Mouse (Mus musculus): ENCODE results near the gene Serinc5. TPM values are rescaled to one million over a fixed set of nuclear protein-coding genes. Genes with fewer than 3 reads are reported as not detected.
A peak's percentile ranks its signal among the peaks of the same experiment; 100 is the strongest.

The Serinc5 gene
- polyA plus RNA-seq, 1 experiment from 2014 or later, result 14.7 TPM

DNA sequence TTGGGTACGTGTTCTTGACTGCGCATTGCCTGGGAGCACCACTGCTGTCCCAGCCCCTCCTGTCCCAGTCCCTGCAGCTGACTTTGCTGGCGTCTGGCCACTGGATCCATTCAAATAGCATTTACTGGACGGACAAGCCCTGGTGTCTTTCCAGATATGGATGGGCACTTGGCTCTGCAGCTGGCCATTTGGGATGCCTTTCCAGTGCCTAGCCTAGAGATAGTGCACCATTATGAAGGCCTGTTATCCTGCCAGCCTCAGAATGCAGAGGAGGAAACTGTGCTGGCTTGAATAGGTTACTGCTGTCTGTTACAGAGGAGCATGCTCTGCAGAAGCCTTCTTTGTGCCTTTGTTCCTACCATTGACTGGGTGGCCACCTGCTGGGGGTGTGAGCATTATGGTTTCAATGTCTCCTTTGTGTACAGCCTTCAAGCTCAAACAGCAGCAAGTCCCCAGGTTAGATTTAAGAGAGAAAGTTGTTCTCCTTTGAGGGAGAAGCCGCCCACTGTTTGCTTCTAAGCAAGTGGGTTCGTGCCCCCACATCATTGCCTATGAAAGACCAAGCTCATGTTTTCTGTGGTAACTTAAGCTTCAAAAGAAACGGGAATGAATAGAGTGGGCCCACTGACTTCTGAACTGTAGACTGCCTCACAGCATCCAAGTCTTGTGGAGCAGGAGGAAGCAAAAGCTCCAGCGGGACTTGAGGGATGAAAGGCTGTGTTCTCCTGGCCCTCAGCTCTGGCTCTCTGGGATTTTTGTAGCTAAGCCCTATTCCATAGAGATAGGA is 92.5 kb downstream of the Serinc5 start:
- H3K9me3 ChIP-seq, result no peaks in the 10 kb centered on the region
- H3K27ac ChIP-seq, result 0 out of 2 replicates have a peak overlapping the region, but pooled peaks have one; percentile 10
- H3K36me3 ChIP-seq, result peaks cover 18% of the 10 kb centered on the region; the same call in 1 of the 2 replicates
- DNase-seq (ENCODE audit: low spot score), result peak; percentile 68
- peaks cover 9% of the 10 kb centered on the region for H3K4me1 ChIP-seq
- 77% methylated on average over 8 of the region's 8 CpGs for WGBS
- H3K4me3 ChIP-seq, result no peak overlapping the region
- no peaks in the 10 kb centered on the region for H3K27me3 ChIP-seq (ENCODE audit: insufficient read depth, poor library complexity, severe bottlenecking)

DNA sequence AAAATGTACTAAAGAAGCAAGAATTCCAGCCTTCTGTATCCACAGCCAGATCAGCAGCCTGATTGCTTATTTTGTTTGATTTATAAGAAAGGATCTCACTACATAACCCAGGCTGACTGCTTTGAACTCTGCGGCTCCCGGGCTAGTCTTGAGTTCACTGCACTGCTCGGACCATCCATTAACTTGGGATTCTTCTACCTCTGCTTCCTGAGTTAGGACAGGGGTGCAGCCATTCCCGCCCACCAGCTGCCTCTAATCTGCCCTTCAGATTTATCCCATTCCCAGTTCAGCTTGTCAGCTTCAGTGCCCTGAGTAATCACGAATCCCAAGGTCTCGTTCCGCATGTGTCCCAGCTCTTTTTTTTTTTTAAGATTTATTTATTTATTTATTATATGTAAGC is 93.3 kb downstream of the Serinc5 start:
- 84% methylated on average over 7 of the region's 7 CpGs for WGBS
- peaks cover 9% of the 10 kb centered on the region for H3K4me1 ChIP-seq
- no peak for DNase-seq (ENCODE audit: low spot score)
- no peak overlapping the region for H3K4me3 ChIP-seq
- peaks cover 23% of the 10 kb centered on the region; the same call in 1 of the 2 replicates for H3K36me3 ChIP-seq
- no peak overlapping the region for H3K27ac ChIP-seq
- H3K9me3 ChIP-seq, result no peaks in the 10 kb centered on the region
- H3K27me3 ChIP-seq (ENCODE audit: insufficient read depth, poor library complexity, severe bottlenecking), result no peaks in the 10 kb centered on the region

DNA sequence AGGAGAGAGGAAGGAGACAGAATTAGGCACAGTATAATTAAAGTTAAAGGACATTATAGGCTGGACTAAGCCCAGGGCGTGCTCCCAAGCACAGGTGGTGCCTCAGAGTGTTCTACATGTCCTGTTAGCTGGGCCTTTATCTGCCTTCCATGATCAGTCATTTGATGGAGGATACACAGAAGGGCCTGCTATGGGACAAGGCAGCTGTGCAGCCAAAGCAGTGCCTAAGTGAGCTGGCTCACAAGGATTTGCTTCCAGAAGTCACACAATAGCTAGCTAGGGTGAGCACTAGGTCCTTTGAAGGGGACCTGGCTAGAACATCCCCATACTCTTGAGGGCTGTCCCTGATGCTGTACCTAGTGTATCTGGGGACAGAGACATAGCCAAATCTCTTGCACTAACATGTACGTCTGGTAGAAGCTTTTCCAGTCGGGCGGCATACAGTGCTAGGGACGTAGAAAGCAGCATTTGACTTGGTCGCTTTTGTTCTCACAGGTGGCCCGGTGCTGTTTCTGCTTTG is 94.2 kb downstream of the Serinc5 start:
- DNase-seq (ENCODE audit: low spot score), result no peak
- H3K4me3 ChIP-seq, result no peak overlapping the region
- WGBS, result 91% methylated on average over 7 of the region's 7 CpGs
- no peaks in the 10 kb centered on the region for H3K27me3 ChIP-seq (ENCODE audit: insufficient read depth, poor library complexity, severe bottlenecking)
- H3K4me1 ChIP-seq, result peaks cover 9% of the 10 kb centered on the region
- no peak overlapping the region for H3K27ac ChIP-seq
- H3K9me3 ChIP-seq, result no peaks in the 10 kb centered on the region
- peaks cover 28% of the 10 kb centered on the region; the same call in 1 of the 2 replicates for H3K36me3 ChIP-seq

DNA sequence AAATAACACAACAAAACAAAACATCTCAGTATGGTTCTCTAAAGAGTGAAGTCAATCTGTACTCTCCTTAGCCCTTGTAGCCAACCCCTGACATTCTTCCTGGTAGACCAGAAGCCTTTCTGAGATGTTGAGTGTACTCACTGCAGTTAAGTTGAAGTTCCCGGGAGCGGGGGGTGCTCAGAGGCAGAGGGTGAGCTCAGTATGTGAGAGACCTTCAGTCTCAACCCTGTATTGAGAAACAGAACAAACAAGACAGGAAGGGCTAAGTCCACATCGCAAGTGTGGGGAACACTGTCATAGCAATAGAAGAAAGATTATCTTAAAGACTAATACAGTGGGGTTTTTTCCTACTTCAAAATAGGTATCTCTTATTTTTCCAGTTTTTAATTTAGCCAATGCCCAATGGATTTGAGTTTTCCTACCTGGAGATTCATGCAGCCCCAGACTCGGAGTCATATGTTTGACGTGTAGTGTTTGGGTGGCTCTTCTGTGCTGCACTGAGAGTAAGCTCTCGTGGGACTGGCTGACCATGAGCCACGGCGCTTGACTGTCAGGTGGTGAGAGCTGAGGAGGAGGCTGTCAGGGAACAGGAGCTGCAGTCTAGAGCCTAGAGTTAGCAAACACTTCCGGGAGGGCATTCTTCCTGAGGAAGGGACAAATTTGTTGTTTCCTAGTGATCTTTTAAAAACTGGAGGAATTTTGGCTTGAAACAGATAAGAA is 95.6 kb downstream of the Serinc5 start:
- H3K36me3 ChIP-seq, result peaks cover 28% of the 10 kb centered on the region; the same call in 1 of the 2 replicates
- peaks cover 9% of the 10 kb centered on the region for H3K4me1 ChIP-seq
- WGBS, result 78% methylated on average over 9 of the region's 9 CpGs
- no peak overlapping the region for H3K27ac ChIP-seq
- H3K4me3 ChIP-seq, result no peak overlapping the region
- peak; percentile 35 for DNase-seq (ENCODE audit: low spot score)
- H3K27me3 ChIP-seq (ENCODE audit: insufficient read depth, poor library complexity, severe bottlenecking), result no peaks in the 10 kb centered on the region
- H3K9me3 ChIP-seq, result no peaks in the 10 kb centered on the region

DNA sequence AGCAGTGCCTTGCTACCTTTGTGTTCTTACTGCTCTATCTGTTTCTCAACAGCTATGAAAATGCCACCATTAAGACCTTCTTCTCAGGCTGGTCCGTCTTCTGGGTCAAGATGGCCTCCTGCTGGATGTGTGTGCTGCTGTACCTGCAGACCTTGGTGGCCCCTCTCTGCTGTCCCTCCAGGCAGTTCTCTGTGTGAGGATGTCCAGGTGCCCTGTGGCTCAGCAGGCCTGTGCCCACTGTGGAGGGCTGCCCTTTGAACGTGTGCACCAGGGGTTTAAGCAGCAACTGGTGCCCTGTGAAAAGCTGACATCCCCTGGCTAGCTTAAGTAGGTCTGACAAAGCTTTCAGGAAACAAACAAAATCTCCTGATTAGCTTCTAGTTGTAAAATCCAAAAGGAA is 97.0 kb downstream of the Serinc5 start:
- H3K9me3 ChIP-seq, result no peaks in the 10 kb centered on the region
- peaks cover 3% of the 10 kb centered on the region; the same call in 1 of the 2 replicates for H3K4me1 ChIP-seq
- DNase-seq (ENCODE audit: low spot score), result peak; percentile 65
- H3K36me3 ChIP-seq, result peaks cover 28% of the 10 kb centered on the region; the same call in 1 of the 2 replicates
- H3K27me3 ChIP-seq (ENCODE audit: insufficient read depth, poor library complexity, severe bottlenecking), result no peaks in the 10 kb centered on the region
- no peak overlapping the region for H3K4me3 ChIP-seq
- 65% methylated on average over 2 of the region's 2 CpGs for WGBS
- H3K27ac ChIP-seq, result peak overlapping the region; percentile 38; the same call in 1 of the 2 replicates

DNA sequence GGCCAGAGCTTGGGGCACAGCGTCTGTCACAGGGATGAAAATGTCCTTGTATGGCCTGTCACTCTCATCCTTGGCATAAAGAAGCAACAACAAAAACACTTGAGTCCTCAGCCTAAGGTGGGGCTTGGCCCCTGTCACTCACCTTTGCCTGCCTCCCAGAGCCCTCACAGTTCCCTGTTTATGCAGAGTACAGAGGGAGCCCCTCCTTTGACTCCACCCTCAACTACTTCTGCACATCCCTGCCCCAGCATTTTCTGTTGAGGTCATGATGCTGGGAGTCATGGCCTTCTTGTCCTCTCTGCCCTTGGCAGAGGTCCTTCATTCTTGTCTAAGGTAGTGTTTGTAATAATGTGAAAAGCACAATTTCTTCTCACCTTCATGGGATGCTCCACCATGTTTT is 97.6 kb downstream of the Serinc5 start:
- 72% methylated on average over 1 of the region's 1 CpGs for whole genome bisulfite sequencing
- Histone ChIP-seq H3K36me3 (peaks cover 28% of the 10 kb centered on the region; the same call in 1 of the 2 replicates), H3K4me3 (no peak overlapping the region), H3K9me3 (no peaks in the 10 kb centered on the region), H3K27me3 (ENCODE audit: insufficient read depth, poor library complexity, severe bottlenecking) (no peaks in the 10 kb centered on the region), H3K4me1 (no peaks in the 10 kb centered on the region), H3K27ac (no peak overlapping the region)
- DNase-seq (ENCODE audit: low spot score), result peak; percentile 57

DNA sequence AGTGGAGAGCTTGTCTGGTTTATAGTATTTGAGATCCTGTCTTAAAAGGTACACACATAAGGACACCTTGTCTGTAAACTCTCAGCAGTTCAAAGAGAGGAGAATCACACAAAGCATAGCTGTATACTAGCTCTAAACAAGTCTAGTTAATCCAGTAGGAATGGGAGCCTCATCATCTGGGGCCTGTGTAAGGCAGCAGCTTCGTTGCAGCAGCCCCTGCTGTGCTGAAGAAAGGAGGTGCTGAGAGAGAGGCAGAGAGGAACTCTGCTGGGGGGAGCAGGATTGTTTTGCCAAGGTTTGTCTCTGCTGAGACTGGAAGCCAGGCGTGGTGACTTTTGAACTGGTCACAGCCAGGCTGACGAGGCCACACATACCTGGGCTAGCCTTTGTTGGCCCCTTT is 98.6 kb downstream of the Serinc5 start:
- no peaks in the 10 kb centered on the region for H3K27me3 ChIP-seq (ENCODE audit: insufficient read depth, poor library complexity, severe bottlenecking)
- no peak overlapping the region for H3K4me3 ChIP-seq
- WGBS, result 39% methylated on average over 3 of the region's 3 CpGs
- peak; percentile 67 for DNase-seq (ENCODE audit: low spot score)
- H3K27ac ChIP-seq, result no peak overlapping the region
- H3K9me3 ChIP-seq, result no peaks in the 10 kb centered on the region
- peaks cover 28% of the 10 kb centered on the region; the same call in 1 of the 2 replicates for H3K36me3 ChIP-seq
- H3K4me1 ChIP-seq, result no peaks in the 10 kb centered on the region

DNA sequence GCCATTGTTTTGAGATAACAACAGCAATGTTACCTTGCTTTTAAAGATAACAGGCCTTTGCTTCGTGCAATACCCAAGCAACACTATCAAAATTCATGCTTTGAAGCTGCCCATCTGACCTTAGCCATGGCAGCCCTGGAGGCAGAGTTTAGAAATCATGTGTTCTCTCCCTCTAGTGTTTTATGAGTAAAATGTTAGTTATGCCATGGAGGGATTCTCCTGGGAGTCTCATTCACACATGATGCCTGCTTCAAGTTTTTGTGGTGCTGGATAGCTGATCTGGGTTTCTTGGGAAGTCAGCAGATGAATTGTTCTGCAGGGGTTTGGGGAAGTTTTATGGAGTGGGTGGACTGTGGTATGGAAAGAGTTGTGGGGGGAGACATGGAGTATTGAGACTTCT is 99.5 kb downstream of the Serinc5 start:
- 53% methylated on average over 1 of the region's 1 CpGs for WGBS
- no peaks in the 10 kb centered on the region for H3K4me1 ChIP-seq
- no peak for DNase-seq (ENCODE audit: low spot score)
- H3K27ac ChIP-seq, result no peak overlapping the region
- no peaks in the 10 kb centered on the region for H3K9me3 ChIP-seq
- H3K27me3 ChIP-seq (ENCODE audit: insufficient read depth, poor library complexity, severe bottlenecking), result no peaks in the 10 kb centered on the region
- peaks cover 28% of the 10 kb centered on the region; the same call in 1 of the 2 replicates for H3K36me3 ChIP-seq
- H3K4me3 ChIP-seq, result no peak overlapping the region

DNA sequence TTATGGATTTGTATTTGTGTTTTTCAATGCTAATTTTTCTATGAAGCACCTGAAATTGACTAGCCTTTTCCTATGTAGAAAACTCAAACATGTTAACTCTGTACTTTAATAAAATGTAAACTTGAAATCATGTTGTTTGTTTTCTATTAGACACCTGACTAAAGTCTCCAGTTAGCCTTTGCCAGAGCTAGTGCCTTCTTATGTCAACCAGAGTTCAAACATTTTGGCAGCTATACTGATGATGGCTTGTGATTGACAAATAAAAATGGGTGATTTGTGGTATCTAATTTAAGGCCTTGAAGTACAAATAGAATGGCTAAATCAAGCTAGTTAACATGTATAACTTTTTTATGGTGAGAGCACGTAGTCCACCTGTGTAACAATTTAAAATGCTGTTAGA is 100.9 kb downstream of the Serinc5 start:
- 96% methylated on average over 1 of the region's 1 CpGs for WGBS

DNA sequence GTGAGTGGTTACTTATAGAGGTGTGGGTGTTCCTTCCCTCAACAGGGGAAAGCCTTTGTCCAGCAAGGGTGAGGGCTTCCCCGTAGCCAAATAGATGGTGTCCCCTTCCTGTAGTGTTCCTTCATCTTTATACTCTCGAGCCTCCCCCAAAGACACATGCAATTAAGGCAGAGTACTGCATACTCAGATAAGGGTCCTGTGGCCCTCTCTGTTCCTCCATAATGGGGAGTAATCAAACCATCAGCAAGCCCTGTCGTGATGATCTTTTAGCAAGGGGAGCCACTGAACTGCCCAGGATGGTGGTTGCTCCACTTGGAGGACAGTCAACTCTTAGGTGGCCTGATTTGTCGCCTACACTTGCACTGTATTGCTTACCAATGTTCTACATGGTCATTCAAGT is 101.7 kb downstream of the Serinc5 start:
- Histone ChIP-seq H3K9me3 (no peaks in the 10 kb centered on the region), H3K27me3 (ENCODE audit: insufficient read depth, poor library complexity, severe bottlenecking) (no peaks in the 10 kb centered on the region), H3K36me3 (peaks cover 18% of the 10 kb centered on the region; the same call in 1 of the 2 replicates), H3K27ac (no peak overlapping the region), H3K4me3 (no peak overlapping the region), H3K4me1 (no peaks in the 10 kb centered on the region)
- DNase-seq (ENCODE audit: low spot score), result no peak
- 79% methylated on average over 4 of the region's 4 CpGs for WGBS

More for the DNA sequence above, 100.9 kb downstream of the Serinc5 start:
- Histone ChIP-seq H3K9me3 (no peaks in the 10 kb centered on the region), H3K36me3 (peaks cover 20% of the 10 kb centered on the region; the same call in 1 of the 2 replicates), H3K4me3 (no peak overlapping the region), H3K27me3 (ENCODE audit: insufficient read depth, poor library complexity, severe bottlenecking) (no peaks in the 10 kb centered on the region), H3K27ac (no peak overlapping the region), H3K4me1 (no peaks in the 10 kb centered on the region)
- DNase-seq (ENCODE audit: low spot score), result no peak

DNA sequence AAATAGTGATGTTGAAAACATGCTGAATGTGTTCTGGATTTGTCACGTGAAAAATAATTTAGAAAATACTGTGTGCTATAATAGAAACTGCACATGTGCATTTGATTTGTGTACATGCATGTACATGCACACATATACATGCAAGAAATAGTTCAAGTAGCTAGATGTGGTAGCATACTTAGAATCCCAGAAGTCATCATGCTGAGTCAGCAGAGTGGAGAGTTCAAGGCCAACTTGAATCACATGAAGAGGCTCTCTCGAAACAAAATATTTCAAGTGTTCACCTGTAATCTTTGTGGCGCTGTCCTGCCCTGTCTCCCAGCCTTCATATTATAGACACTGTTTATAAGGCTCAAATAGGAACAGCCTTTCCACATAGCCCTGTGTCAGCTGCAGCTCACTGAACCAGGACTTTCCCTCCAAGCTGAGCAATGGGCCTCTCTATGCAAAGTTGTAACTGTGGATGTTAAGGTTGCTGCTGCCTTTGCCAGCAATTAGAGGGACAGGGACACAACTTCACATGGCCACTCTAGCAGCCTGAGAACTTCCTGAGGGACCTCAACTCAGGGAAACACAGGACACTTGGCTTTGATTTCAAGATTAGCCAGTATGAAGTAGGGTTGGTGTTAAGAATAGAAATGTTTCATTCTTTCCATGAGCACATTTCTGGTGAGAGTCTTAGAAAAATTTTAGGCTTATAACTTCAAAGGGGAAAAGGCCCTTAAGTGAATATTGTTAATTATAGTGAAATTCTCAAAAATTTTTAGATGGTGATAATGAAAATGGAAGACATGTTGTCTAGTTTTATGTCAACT is 107.2 kb downstream of the Serinc5 start:
- Histone ChIP-seq H3K36me3 (no peaks in the 10 kb centered on the region), H3K27me3 (ENCODE audit: insufficient read depth, poor library complexity, severe bottlenecking) (no peaks in the 10 kb centered on the region), H3K4me1 (no peaks in the 10 kb centered on the region), H3K9me3 (no peaks in the 10 kb centered on the region), H3K27ac (no peak overlapping the region), H3K4me3 (no peak overlapping the region)
- no peak for DNase-seq (ENCODE audit: low spot score)
- 85% methylated on average over 3 of the region's 3 CpGs for WGBS

DNA sequence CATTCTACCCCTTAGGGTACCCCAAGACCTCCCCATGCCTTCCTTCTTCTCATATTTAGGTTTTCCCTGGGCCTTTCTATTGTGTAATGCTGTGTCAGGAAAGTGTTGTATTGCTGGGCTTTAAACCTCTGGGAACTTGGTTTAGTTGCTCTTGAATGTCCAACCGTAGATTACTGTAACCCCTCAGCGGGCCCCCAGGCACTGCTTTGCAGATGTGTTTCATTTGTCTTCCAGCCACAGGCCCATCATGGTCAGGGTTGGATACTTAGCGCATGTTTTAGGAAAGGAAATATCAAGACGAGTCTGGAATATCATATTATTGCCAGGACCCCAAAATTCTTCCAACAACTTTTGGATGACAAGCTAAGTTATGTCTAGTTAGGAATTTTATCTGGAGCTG is 110.1 kb downstream of the Serinc5 start:
- H3K27ac ChIP-seq, result no peak overlapping the region
- no peaks in the 10 kb centered on the region for H3K9me3 ChIP-seq
- WGBS, result 85% methylated on average over 4 of the region's 4 CpGs
- H3K4me3 ChIP-seq, result no peak overlapping the region
- no peaks in the 10 kb centered on the region for H3K27me3 ChIP-seq (ENCODE audit: insufficient read depth, poor library complexity, severe bottlenecking)
- H3K36me3 ChIP-seq, result no peaks in the 10 kb centered on the region
- no peaks in the 10 kb centered on the region for H3K4me1 ChIP-seq
- DNase-seq (ENCODE audit: low spot score), result peak; percentile 39

All from heart, embryonic 10.5 days (tissue).